Mouse (Mus musculus): ENCODE measurements around the gene Abhd5.

Gene Abhd5

GRCm38 (mm10) chr9:122415056-122415775 lies 63.8 kb downstream of the Abhd5 start:
- no peak for DNase-seq

GRCm38 (mm10) chr9:122416617-122417016 lies 65.2 kb downstream of the Abhd5 start:
- DNase-seq, result no peak

GRCm38 (mm10) chr9:122420195-122420756 lies 68.9 kb downstream of the Abhd5 start:
- no peak for DNase-seq

GRCm38 (mm10) chr9:122420772-122421764 lies 69.7 kb downstream of the Abhd5 start:
- DNase-seq, result peak; percentile 92

- DNase-seq, result no peak
Observed at GRCm38 (mm10) chr9:122421911-122422310, 70.5 kb downstream of the Abhd5 start.

- DNase-seq, result no peak
Observed at GRCm38 (mm10) chr9:122422706-122423105, 71.3 kb downstream of the Abhd5 start.

GRCm38 (mm10) chr9:122423146-122423545 lies 71.7 kb downstream of the Abhd5 start:
- no peak for DNase-seq

- peak; percentile 92 for DNase-seq
Observed at GRCm38 (mm10) chr9:122424941-122425608, 73.7 kb downstream of the Abhd5 start.

- DNase-seq, result peak; percentile 83
Observed at GRCm38 (mm10) chr9:122429058-122429649, 77.7 kb downstream of the Abhd5 start.

GRCm38 (mm10) chr9:122429685-122430084 lies 78.3 kb downstream of the Abhd5 start:
- DNase-seq, result peak; percentile 77

All from heart, adult 11 months (tissue).